Mouse (Mus musculus): Measurements from ENCODE around the gene Btbd9. TPM values are rescaled to one million over a fixed set of nuclear protein-coding genes. Genes with fewer than 3 reads are reported as not detected.
A peak's percentile ranks its signal among the peaks of the same experiment; 100 is the strongest.

The Btbd9 gene
- polyA plus RNA-seq, 1 experiment from 2014 or later: 137 TPM

GRCm38 (mm10) chr17:30331380-30331779 is 244.9 kb downstream of the Btbd9 start:
- no peaks in the 10 kb centered on the region for H3K36me3 ChIP-seq
- H3K27ac ChIP-seq: no peak overlapping the region
- no peaks in the 10 kb centered on the region for H3K27me3 ChIP-seq
- no peaks in the 10 kb centered on the region for H3K9me3 ChIP-seq
- no peak overlapping the region for H3K9ac ChIP-seq (replicated peaks)
- H3K4me3 ChIP-seq (replicated peaks): no peak overlapping the region
- H3K4me1 ChIP-seq (replicated peaks): peaks cover 29% of the 10 kb centered on the region
- no peak overlapping the region for H3K4me2 ChIP-seq (replicated peaks)
- no peak for ATAC-seq
- WGBS: 76% methylated on average over 6 of the region's 6 CpGs

GRCm38 (mm10) chr17:30329531-30329930 is 246.8 kb downstream of the Btbd9 start:
- 86% methylated on average over 2 of the region's 2 CpGs for WGBS
- H3K27me3 ChIP-seq: no peaks in the 10 kb centered on the region

DNA sequence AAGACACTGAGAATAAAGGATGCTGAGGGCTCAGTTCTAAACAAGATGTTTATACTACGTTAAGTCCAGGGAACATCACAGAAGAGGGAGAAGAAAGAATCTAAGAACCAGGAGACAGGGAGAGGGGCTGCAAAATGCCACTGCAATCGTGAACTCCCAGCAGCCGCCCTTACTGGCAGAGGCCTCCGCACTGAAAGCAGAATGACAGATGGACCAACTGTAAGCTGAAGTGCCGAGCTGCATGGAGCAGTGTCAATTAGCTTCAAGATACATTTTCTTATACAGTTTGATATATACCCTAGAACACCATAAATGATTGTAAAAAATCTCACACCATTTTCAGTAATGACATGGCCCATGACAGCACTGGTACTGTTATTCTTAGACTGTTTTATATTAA is 247.4 kb downstream of the Btbd9 start:
- H3K4me2 ChIP-seq (replicated peaks): no peak overlapping the region
- H3K27ac ChIP-seq: no peak overlapping the region

More at GRCm38 (mm10) chr17:30329531-30329930, 246.8 kb downstream of the Btbd9 start:
- no peak overlapping the region for H3K4me3 ChIP-seq (replicated peaks)
- H3K4me2 ChIP-seq (replicated peaks): no peak overlapping the region
- H3K9ac ChIP-seq (replicated peaks): no peak overlapping the region
- no peaks in the 10 kb centered on the region for H3K9me3 ChIP-seq
- H3K36me3 ChIP-seq: no peaks in the 10 kb centered on the region
- peaks cover 12% of the 10 kb centered on the region for H3K4me1 ChIP-seq (replicated peaks)
- H3K27ac ChIP-seq: no peak overlapping the region
- no peak for ATAC-seq

GRCm38 (mm10) chr17:30326906-30327305 is 249.4 kb downstream of the Btbd9 start:
- Histone ChIP-seq H3K9ac (replicated peaks) (no peak overlapping the region), H3K4me2 (replicated peaks) (no peak overlapping the region), H3K4me3 (replicated peaks) (no peak overlapping the region), H3K9me3 (no peaks in the 10 kb centered on the region), H3K27ac (no peak overlapping the region), H3K36me3 (no peaks in the 10 kb centered on the region), H3K27me3 (no peaks in the 10 kb centered on the region), H3K4me1 (replicated peaks) (0 out of 2 replicates have a peak, but pooled peaks cover 6% of the 10 kb centered on the region)
- no peak for ATAC-seq
- WGBS: 91% methylated on average over 1 of the region's 1 CpGs

More for the DNA sequence above, 247.4 kb downstream of the Btbd9 start:
- no peak for ATAC-seq
- WGBS: 64% methylated on average over 5 of the region's 5 CpGs
- Histone ChIP-seq H3K4me3 (replicated peaks) (no peak overlapping the region), H3K9ac (replicated peaks) (no peak overlapping the region), H3K36me3 (no peaks in the 10 kb centered on the region), H3K4me1 (replicated peaks) (peaks cover 6% of the 10 kb centered on the region; the same call in 1 of the 2 replicates), H3K27me3 (no peaks in the 10 kb centered on the region), H3K9me3 (no peaks in the 10 kb centered on the region)

DNA sequence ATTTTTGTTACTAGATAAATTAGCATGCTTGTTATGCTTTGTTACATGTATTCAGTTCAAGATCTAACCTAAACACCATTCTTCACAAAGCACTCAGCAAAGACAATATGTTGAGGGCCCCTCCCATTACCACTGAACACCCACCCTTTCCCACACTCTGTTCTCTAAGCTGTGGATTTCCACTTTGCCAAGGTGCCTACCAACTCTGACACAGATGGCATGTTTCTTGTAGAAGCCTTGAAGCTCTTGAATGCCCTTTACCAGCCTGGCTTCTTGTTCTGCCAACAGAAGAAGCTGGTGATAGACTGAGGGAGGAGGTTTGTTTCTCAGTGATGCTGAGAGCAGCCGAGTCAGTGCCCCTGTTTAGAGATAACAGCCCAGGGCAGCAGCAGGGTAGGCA is 256.0 kb downstream of the Btbd9 start:
- no peak overlapping the region for H3K4me3 ChIP-seq (replicated peaks)
- H3K36me3 ChIP-seq: no peaks in the 10 kb centered on the region
- H3K9me3 ChIP-seq: no peaks in the 10 kb centered on the region
- no peaks in the 10 kb centered on the region for H3K27me3 ChIP-seq
- no peak overlapping the region for H3K4me2 ChIP-seq (replicated peaks)
- H3K27ac ChIP-seq: no peak overlapping the region
- ATAC-seq: no peak
- no peaks in the 10 kb centered on the region for H3K4me1 ChIP-seq (replicated peaks)
- H3K9ac ChIP-seq (replicated peaks): no peak overlapping the region
- WGBS: 78% methylated on average over 1 of the region's 1 CpGs

DNA sequence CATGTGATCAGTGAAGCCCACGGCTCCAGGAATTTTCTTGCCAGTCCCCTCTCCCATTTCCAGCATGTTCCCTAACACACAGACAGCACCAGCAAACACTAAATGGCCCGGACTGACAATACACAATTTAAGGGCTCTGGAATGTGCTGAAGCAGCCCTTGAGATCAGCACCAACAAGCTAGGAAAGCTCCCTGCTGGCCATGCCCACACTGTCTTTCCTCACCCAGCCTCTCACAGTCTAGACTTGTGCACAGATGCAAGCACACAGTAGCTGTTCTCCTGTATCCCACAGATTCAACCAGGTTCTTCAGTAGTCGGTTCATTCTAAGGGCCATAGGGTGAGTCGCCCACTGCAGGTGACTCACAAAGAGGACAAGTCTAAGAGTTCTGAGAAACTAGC is 263.6 kb downstream of the Btbd9 start:
- no peak overlapping the region for H3K4me2 ChIP-seq (replicated peaks)
- WGBS: 69% methylated on average over 4 of the region's 4 CpGs
- H3K4me1 ChIP-seq (replicated peaks): peaks cover 31% of the 10 kb centered on the region
- no peak overlapping the region for H3K9ac ChIP-seq (replicated peaks)
- H3K36me3 ChIP-seq: no peaks in the 10 kb centered on the region; the same call in 1 of the 2 replicates
- no peak overlapping the region for H3K27ac ChIP-seq
- no peak overlapping the region for H3K4me3 ChIP-seq (replicated peaks)
- H3K27me3 ChIP-seq: no peaks in the 10 kb centered on the region
- ATAC-seq: no peak
- H3K9me3 ChIP-seq: no peaks in the 10 kb centered on the region

- Histone ChIP-seq H3K27ac (no peak overlapping the region), H3K36me3 (no peaks in the 10 kb centered on the region), H3K9me3 (no peaks in the 10 kb centered on the region), H3K27me3 (no peaks in the 10 kb centered on the region), H3K4me1 (replicated peaks) (peaks cover 42% of the 10 kb centered on the region), H3K4me2 (replicated peaks) (no peak overlapping the region), H3K9ac (replicated peaks) (no peak overlapping the region), H3K4me3 (replicated peaks) (no peak overlapping the region)
- 82% methylated on average over 4 of the region's 4 CpGs for WGBS
- ATAC-seq: no peak
Measured at GRCm38 (mm10) chr17:30309627-30310026, 266.7 kb downstream of the Btbd9 start.

DNA sequence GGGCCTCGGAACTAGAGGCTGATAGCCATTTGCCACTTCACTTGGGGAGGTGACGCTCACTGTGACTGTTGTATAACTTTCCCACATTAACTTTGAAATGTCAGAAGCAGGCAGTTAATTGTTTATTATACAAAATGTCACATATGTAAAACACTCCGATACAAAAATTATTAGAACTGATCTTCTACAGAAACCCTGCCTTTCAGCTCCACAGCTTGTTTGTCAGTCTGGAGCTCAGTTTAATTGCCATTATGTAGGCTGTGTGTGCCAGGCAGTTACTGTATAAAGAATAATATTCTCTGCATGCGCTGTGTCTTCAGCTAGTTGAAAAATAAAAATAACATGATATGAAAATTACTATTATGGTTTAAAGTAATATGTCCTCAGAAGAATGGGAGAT is 267.4 kb downstream of the Btbd9 start:
- no peaks in the 10 kb centered on the region for H3K36me3 ChIP-seq
- no peak overlapping the region for H3K4me2 ChIP-seq (replicated peaks)
- no peak overlapping the region for H3K4me3 ChIP-seq (replicated peaks)
- no peaks in the 10 kb centered on the region for H3K9me3 ChIP-seq
- WGBS: 90% methylated on average over 4 of the region's 4 CpGs
- H3K27ac ChIP-seq: no peak overlapping the region
- no peaks in the 10 kb centered on the region for H3K27me3 ChIP-seq
- H3K9ac ChIP-seq (replicated peaks): no peak overlapping the region
- peaks cover 45% of the 10 kb centered on the region for H3K4me1 ChIP-seq (replicated peaks)
- ATAC-seq: no peak

GRCm38 (mm10) chr17:30308317-30308716 is 268.0 kb downstream of the Btbd9 start:
- Histone ChIP-seq H3K27ac (no peak overlapping the region; the same call in 1 of the 2 replicates), H3K9me3 (no peaks in the 10 kb centered on the region), H3K36me3 (no peaks in the 10 kb centered on the region), H3K4me3 (replicated peaks) (no peak overlapping the region), H3K27me3 (no peaks in the 10 kb centered on the region), H3K4me2 (replicated peaks) (no peak overlapping the region), H3K9ac (replicated peaks) (no peak overlapping the region), H3K4me1 (replicated peaks) (peaks cover 45% of the 10 kb centered on the region)
- 84% methylated on average over 13 of the region's 13 CpGs for WGBS
- ATAC-seq: no peak

- Histone ChIP-seq H3K4me1 (replicated peaks) (peaks cover 36% of the 10 kb centered on the region), H3K27ac (peak overlapping the region; percentile 56), H3K4me3 (replicated peaks) (no peak overlapping the region), H3K4me2 (replicated peaks) (no peak overlapping the region), H3K36me3 (no peaks in the 10 kb centered on the region), H3K27me3 (no peaks in the 10 kb centered on the region), H3K9ac (replicated peaks) (0 out of 2 replicates have a peak overlapping the region, but pooled peaks have one; percentile 16), H3K9me3 (no peaks in the 10 kb centered on the region)
- no peak for ATAC-seq
- WGBS: 64% methylated on average over 10 of the region's 10 CpGs
Measured at GRCm38 (mm10) chr17:30307168-30307567, 269.1 kb downstream of the Btbd9 start.

DNA sequence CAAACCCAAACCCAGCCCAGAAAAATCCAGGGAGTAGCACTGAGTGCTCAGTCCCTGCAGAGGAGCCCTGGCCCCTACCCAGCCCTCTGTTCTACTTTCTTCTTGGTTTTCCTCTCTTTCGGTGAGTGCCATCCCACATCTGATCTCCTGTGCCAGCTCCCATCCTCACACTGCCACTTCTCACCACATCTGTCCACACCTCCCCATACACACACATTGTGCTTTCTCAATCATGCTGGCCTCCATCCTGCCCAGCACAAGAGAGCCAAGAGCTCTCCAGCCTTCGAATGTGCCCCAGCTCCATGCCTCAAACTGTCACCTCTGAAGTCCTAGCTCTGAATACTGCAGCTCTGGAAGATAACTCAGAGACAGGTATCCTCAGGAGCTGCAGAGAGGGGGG is 271.5 kb downstream of the Btbd9 start:
- no peak for ATAC-seq
- Histone ChIP-seq H3K27me3 (no peaks in the 10 kb centered on the region), H3K9ac (replicated peaks) (no peak overlapping the region), H3K27ac (no peak overlapping the region), H3K9me3 (no peaks in the 10 kb centered on the region), H3K4me2 (replicated peaks) (no peak overlapping the region), H3K4me1 (replicated peaks) (peaks cover 33% of the 10 kb centered on the region), H3K36me3 (no peaks in the 10 kb centered on the region), H3K4me3 (replicated peaks) (no peak overlapping the region)
- WGBS: 89% methylated on average over 2 of the region's 2 CpGs

GRCm38 (mm10) chr17:30301338-30301737 is 274.9 kb downstream of the Btbd9 start:
- H3K9ac ChIP-seq (replicated peaks): no peak overlapping the region
- H3K4me2 ChIP-seq (replicated peaks): no peak overlapping the region
- no peaks in the 10 kb centered on the region for H3K9me3 ChIP-seq
- no peak overlapping the region for H3K4me3 ChIP-seq (replicated peaks)
- H3K4me1 ChIP-seq (replicated peaks): peaks cover 20% of the 10 kb centered on the region
- ATAC-seq: no peak
- no peaks in the 10 kb centered on the region for H3K27me3 ChIP-seq
- peaks cover 13% of the 10 kb centered on the region for H3K36me3 ChIP-seq
- 72% methylated on average over 2 of the region's 2 CpGs for WGBS
- no peak overlapping the region for H3K27ac ChIP-seq

GRCm38 (mm10) chr17:30297432-30297831 is 278.9 kb downstream of the Btbd9 start:
- H3K9ac ChIP-seq (replicated peaks): no peak overlapping the region
- no peaks in the 10 kb centered on the region for H3K9me3 ChIP-seq
- peaks cover 13% of the 10 kb centered on the region for H3K36me3 ChIP-seq
- no peak for ATAC-seq
- no peak overlapping the region for H3K27ac ChIP-seq
- no peak overlapping the region for H3K4me3 ChIP-seq (replicated peaks)
- no peaks in the 10 kb centered on the region for H3K27me3 ChIP-seq
- no peak overlapping the region for H3K4me2 ChIP-seq (replicated peaks)
- H3K4me1 ChIP-seq (replicated peaks): peaks cover 25% of the 10 kb centered on the region
- WGBS: 89% methylated on average over 8 of the region's 8 CpGs
